ENCODE assay signal across 12 mouse cellular contexts in genomic region chr1:157019892-157020291, GRCm38 (mm10).
DNase-seq lines count a peak whose midpoint lies in the region; ATAC-seq and TF ChIP-seq lines count a peak whose summit lies in the region.
"Had no signal": no experiment of that assay in that cellular context is flagged by ENCODE, and none has a peak within 500 bp of the region (broad histone marks: within the 10 kb centered on the region; RNA-seq: fewer than 3 reads in every experiment).

No protein-coding gene starts in this region.

- no peaks in the 10 kb centered on the region for H3K36me3 ChIP-seq in heart, postnatal 0 days (replicated peaks; ENCODE audit: control insufficient read depth, insufficient read depth, low read length)
- H3K36me3 ChIP-seq in testis, adult 2 months (ENCODE audit: control insufficient read depth, insufficient read depth, low read length), result no peaks in the 10 kb centered on the region
- H3K36me3 ChIP-seq in stomach, postnatal 0 days (ENCODE audit: control insufficient read depth, insufficient read depth, low read length), result no peaks in the 10 kb centered on the region
- H3K36me3 ChIP-seq: midbrain, embryonic 10.5 days; stomach, embryonic 15.5 days had no signal

- H3K9me3 ChIP-seq in heart, postnatal 0 days (replicated peaks; ENCODE audit: control insufficient read depth, low read length), result no peaks in the 10 kb centered on the region
- no peaks in the 10 kb centered on the region for H3K9me3 ChIP-seq in stomach, postnatal 0 days (ENCODE audit: control insufficient read depth, low read length)
- H3K9me3 ChIP-seq: midbrain, embryonic 10.5 days; stomach, embryonic 15.5 days had no signal

- peak overlapping the region; percentile 60 for H3K27ac ChIP-seq in heart, postnatal 0 days (ENCODE audit: low read depth)
- peak overlapping the region; percentile 66; the same call in 1 of the 2 replicates for H3K27ac ChIP-seq in testis, adult 2 months (ENCODE audit: control insufficient read depth, insufficient read depth, low read depth, low read length)
- H3K27ac ChIP-seq in brown adipose tissue, adult 24 weeks (replicated peaks; ENCODE audit: low read depth, low read length), result peak overlapping the region; percentile 47; the same call in 1 of the 2 replicates
- no peak overlapping the region for H3K27ac ChIP-seq in stomach, postnatal 0 days (replicated peaks)
- H3K27ac ChIP-seq: midbrain, embryonic 10.5 days; stomach, embryonic 15.5 days had no signal

- H3K9ac ChIP-seq in heart, postnatal 0 days (replicated peaks; ENCODE audit: low read depth, low read length), result no peak overlapping the region
- no peak overlapping the region for H3K9ac ChIP-seq in stomach, postnatal 0 days (ENCODE audit: low read length)
- H3K9ac ChIP-seq: stomach, embryonic 15.5 days had no signal

- intact Hi-C loops in heart, postnatal 25 days (cut with DNase I), result no loop called here

- TF ChIP-seq POLR2A in testis, adult 2 months (IDR thresholded peaks at IDR 0.05; ENCODE audit: control insufficient read depth, low read depth, low read length), result no peak

- H3K4me3 ChIP-seq in heart, postnatal 0 days (ENCODE audit: low read depth, low read length), result no peak overlapping the region
- H3K4me3 ChIP-seq in testis, adult 2 months (ENCODE audit: control insufficient read depth, low read depth, low read length), result no peak overlapping the region
- no peak overlapping the region for H3K4me3 ChIP-seq in brown adipose tissue, adult 24 weeks (ENCODE audit: insufficient read depth, low read depth, low read length)
- H3K4me3 ChIP-seq in stomach, postnatal 0 days (ENCODE audit: low read depth, low read length), result no peak overlapping the region
- H3K4me3 ChIP-seq: midbrain, embryonic 10.5 days; stomach, embryonic 15.5 days had no signal

- no peaks in the 10 kb centered on the region for H3K27me3 ChIP-seq in heart, postnatal 0 days (ENCODE audit: control insufficient read depth, insufficient read depth, low read length)
- H3K27me3 ChIP-seq in testis, adult 2 months (ENCODE audit: control insufficient read depth, insufficient read depth, low read length), result no peaks in the 10 kb centered on the region
- H3K27me3 ChIP-seq in stomach, postnatal 0 days (ENCODE audit: control insufficient read depth, insufficient read depth, low read length), result no peaks in the 10 kb centered on the region
- H3K27me3 ChIP-seq: stomach, embryonic 15.5 days had no signal

- TF ChIP-seq EP300 in heart, postnatal 0 days (IDR thresholded peaks at IDR 0.05; ENCODE audit: low read depth), result no peak
- TF ChIP-seq EP300 in stomach, postnatal 0 days (optimal IDR thresholded peaks at IDR 0.05), result no peak

- 46% methylated on average over 7 of the region's 7 CpGs for WGBS in heart, postnatal 0 days
- 52% methylated on average over 7 of the region's 7 CpGs for WGBS in stomach, postnatal 0 days

- no peak for ATAC-seq in heart, postnatal 0 days (ENCODE audit: insufficient read depth, low read depth)
- no peak for ATAC-seq in stomach, postnatal 0 days (ENCODE audit: low FRiP score, low TSS enrichment)
- ATAC-seq: intestine, embryonic 16.5 days had no signal

- no peak overlapping the region for H3K4me2 ChIP-seq in heart, postnatal 0 days (ENCODE audit: low read depth, low read length)
- no peak overlapping the region for H3K4me2 ChIP-seq in stomach, postnatal 0 days (replicated peaks; ENCODE audit: low read depth)
- H3K4me2 ChIP-seq: stomach, embryonic 15.5 days had no signal

- no peak for DNase-seq in heart, postnatal 0 days (ENCODE audit: low spot score)
- no peak for DNase-seq in heart, postnatal 25 days (ENCODE audit: low spot score)
- DNase-seq in testis, postnatal 14 days (ENCODE audit: low spot score), result no peak
- DNase-seq in stomach, postnatal 0 days (ENCODE audit: low spot score), result peak; percentile 7
- no peak for DNase-seq in cerebellum, postnatal 10 days
- DNase-seq: cerebellum, adult 18-20 months; gastrocnemius, postnatal 36 days had no signal

- TF ChIP-seq CTCF in heart, postnatal 0 days (IDR thresholded peaks at IDR 0.05; ENCODE audit: low read depth), result no peak
- no peak for TF ChIP-seq CTCF in testis, adult 2 months (IDR thresholded peaks at IDR 0.05; ENCODE audit: control insufficient read depth, insufficient read depth, insufficient replicate concordance, low read depth, low read length)
- TF ChIP-seq CTCF in stomach, postnatal 0 days (IDR thresholded peaks at IDR 0.05; ENCODE audit: low read depth), result no peak

- H3K4me1 ChIP-seq in heart, postnatal 0 days (ENCODE audit: control insufficient read depth, insufficient read depth), result peaks cover 17% of the 10 kb centered on the region
- peaks cover 4% of the 10 kb centered on the region for H3K4me1 ChIP-seq in testis, adult 2 months (ENCODE audit: control insufficient read depth, insufficient read depth, low read length)
- no peaks in the 10 kb centered on the region for H3K4me1 ChIP-seq in brown adipose tissue, adult 24 weeks (ENCODE audit: control insufficient read depth, insufficient read depth, insufficient read length, low read length)
- no peaks in the 10 kb centered on the region for H3K4me1 ChIP-seq in stomach, postnatal 0 days (replicated peaks; ENCODE audit: control insufficient read depth, insufficient read depth)
- H3K4me1 ChIP-seq: stomach, embryonic 15.5 days had no signal
